Mouse (Mus musculus): ENCODE data around the gene Uncx.

- TF ChIP-seq POLR2A (IDR thresholded peaks at IDR 0.05; ENCODE audit: insufficient read depth, low read depth, low read length): no peak
- TF ChIP-seq CTCF (IDR thresholded peaks at IDR 0.05): no peak
Observed at GRCm38 (mm10) chr5:139593746-139594145, 50.5 kb downstream of the Uncx start.

Measured in heart, adult 2 months (tissue).